Mouse (Mus musculus): ENCODE results near the gene Ptprm.
A peak's percentile ranks its signal among the peaks of the same experiment; 100 is the strongest.

Ptprm gene

DNA sequence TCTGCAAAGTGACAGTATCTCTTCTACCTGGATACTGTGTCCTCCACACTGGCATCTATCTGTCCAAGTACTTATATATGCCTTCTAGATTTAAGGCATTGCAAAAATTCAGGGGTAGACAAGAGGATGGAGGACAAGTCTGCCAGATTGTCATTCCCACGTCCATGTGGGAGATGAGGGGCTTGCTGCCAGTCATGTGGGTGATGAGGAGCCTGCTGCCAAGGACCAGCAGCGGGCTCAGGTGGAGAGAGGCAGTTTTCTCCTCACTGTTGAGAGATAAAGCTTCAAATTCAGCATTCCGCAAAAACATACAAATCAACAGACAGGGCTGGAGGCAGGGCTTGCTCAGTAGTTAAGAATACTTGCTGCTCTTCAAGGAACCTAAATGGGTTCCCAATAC is 66.8 kb downstream of the Ptprm start:
- no peak for DNase-seq (ENCODE audit: low spot score in 2 of 2)

DNA sequence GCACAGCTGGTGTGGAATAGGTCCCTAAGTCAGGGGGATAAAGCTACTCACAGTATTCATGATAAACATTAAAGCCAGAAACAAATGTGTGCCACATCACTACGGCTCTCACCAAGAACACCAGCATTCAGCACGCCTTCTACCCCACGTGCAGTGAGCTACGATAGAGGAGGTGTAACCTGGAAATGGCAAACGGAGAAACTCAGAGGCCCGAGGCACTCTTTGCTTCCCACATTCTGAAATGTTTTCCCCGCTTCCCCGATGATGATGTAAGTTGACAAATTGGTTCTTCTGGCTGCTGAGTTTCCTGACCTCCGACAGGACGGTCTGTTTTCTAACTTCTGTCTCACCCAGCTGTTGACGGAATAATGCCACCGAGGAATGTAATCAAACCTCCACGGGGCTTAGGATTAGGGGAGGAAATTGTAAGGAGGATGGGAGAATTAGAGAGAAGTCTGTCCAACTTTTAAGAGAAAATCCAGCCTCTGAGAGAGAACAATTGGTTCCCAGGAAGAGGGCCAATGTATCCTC is 72.6 kb downstream of the Ptprm start:
- no peak for DNase-seq (ENCODE audit: low spot score in 2 of 2)

DNA sequence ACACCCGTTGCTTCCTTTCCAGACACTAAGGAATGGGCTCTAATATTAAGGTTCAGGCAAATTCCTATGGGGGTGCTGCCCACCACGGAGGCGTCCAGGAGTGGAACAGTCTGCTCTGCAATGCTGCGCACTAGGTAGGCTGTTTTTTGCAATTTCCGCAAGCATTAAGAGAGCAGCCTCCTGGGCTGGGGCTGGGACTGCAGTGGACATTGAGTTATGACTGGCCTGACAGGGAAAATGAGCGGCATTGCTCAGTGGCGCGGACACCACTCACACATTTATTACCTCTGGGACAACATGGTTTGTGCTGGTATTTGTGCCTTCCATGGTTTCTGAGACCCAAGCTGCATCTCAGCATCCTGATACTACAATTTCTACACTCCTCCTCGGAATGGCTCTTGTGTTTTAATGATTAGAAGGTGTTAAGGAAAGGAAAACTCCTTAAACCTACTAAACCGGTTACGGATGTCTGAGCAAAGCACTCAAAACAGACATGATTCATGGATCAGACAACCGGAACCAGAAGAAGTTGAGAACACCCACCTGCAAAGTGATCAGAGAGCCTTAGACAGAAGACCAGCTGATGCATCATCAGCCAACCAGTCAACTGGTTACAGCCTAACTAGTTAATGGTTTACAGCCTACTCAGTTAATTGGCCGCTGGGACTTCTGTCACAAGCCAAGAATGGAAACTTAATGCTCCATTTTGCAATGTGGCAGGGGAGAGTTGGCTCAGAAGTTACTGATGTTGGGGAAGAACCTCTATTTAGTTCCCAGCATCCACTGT is 76.9 kb downstream of the Ptprm start:
- no peak for DNase-seq (ENCODE audit: low spot score in 2 of 2)

DNA sequence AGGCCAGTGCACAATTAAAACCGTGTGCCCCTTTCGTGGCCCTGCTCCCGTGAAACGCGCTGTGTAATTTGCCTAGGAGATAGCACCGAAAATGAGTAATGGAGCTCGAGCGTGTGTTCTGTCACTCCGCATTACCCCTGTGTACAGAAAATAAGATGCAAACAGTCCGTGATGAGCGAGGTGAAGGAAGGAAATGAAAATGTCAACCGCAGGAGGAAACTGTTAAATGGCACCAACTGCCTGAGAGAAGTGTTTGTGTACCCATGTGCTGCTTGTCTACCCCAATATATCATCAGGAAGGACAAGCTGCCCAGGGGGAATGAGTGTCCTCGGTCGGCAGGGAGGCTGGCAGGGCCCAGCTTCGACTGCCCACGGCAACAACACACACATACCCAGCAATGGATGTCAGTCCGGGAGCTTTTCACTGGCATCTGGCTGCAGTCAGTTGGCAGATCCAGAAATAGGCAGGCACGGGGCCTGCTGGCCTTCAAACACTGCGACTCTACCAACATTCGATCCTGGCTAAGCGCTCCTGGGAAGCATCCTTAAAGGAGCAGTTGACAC is 79.6 kb downstream of the Ptprm start:
- DNase-seq (ENCODE audit: low spot score in 2 of 2) = peak; percentile 28 to 57

DNA sequence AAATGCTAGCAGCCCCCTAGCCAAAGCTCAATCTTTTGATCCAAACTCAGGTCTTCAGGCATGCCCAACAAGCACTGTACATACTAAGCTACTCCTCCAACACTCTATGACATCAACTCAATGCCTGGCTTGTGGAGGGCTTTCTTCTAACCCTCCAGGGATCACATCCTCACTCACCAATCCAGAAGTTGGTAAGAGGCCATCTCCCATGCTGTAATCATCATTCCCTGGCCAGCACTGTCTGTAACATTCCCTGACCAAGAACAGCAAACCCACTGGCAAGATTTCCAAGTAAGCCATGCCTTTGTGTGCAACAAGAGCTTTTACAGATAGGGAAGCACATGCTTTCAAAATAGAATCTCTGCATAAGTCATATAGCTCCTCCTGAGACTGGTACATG is 81.3 kb downstream of the Ptprm start:
- DNase-seq (ENCODE audit: low spot score in 2 of 2) = no peak

DNA sequence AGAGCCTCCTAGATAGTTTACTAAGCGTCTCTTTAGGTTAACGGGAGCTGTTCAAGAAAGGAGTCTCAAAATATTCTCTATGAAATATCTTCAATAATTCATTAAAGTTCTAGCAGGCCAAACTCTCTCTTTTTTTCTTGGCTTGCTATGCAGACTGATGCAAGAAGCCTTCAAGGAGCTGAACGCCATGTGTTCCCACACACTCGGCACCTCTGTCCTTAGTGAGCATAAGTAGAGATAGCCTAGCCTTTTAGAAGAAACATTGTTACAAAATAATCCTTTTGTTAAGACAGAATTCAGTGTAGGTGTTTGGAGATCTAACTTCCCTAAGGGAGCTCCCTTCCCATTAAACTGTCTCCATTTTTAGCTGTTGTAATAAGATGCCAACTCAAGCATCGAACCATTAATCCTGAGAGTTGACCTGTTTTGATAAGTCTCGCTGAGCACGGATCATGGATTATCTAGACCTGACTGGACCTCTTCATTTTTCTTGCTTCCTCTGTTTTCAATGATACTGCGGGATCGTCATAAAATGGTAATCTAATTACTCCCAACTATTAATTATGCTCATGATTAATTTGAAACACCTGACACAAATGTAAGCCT is 85.7 kb downstream of the Ptprm start:
- DNase-seq (ENCODE audit: low spot score in 2 of 2) = no peak

DNA sequence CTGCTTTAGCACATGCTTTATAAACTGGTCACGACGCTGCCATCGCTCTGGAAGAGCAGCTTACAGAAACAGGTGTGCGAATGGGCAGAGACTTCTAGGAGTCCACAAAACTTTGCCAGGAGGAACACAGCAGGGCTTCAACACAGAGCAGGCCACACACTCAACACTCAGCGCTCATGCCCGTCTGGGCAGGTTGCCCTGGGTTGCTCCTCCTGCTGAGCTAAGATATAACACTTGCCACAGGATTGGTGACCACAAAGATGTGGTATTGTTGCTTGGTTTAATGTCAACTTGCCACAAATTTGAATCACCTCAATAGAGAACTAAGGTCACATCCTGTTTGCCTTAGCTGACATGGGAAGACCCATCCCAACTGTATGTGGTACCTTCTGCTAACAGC is 88.0 kb downstream of the Ptprm start:
- DNase-seq (ENCODE audit: low spot score in 2 of 2) = no peak

DNA sequence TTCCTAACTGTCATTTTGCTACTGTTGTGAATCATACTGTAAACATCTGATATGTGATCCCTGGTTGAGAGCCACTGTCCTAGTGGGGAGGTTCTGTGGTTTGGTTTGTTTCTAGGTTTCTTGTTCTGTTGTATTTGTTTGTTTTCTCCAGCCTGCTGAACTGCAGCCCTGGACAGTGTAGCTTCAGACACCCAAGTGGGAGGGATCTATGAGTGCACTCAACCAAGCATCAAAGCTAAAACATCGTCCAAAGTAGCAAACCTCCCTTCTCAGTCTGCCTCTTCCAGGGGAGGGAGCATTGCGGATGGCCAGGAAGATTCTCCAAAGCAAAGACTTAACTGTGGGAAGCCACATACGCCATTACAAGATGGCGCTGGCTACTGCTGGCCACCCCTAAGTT is 88.7 kb downstream of the Ptprm start:
- DNase-seq (ENCODE audit: low spot score in 2 of 2) = no peak

DNA sequence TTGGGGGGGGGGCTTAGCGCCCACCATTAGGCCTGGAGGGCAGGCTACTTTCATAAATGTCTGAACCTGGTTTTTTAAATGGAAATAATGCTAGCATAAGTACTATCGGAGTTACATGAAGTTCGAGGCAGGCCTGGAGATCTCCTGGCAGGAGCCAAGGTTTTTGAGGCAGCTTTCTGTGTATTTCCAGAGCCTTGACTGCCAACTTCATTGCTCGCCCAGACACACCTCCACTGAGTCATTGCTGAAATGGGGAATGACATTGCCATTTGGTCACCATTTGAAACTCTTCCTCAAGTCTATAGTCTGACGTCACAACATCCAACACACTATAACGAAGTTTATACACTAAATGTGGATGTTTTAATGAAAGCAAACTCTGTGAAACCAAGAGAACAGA is 89.5 kb downstream of the Ptprm start:
- DNase-seq (ENCODE audit: low spot score in 2 of 2) = no peak

DNA sequence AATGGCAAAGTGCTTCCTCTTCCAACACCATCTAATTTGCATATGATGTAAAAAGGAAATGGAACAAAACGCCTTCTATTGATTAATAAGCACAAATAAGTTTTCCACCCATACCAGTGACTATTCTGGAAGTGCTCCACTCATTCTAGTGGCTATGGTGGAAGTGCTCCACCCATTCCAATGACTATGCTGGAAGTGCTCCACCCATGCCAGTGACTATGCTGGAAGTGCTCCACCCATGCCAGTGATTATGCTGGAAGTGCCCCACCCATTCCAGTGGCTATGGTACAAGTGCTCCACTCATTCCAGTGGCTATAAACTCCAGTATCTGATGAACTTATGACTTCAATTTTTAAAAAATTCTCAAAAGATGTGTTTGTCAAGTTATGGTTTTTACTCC is 91.2 kb downstream of the Ptprm start:
- DNase-seq (ENCODE audit: low spot score in 2 of 2) = no peak

DNA sequence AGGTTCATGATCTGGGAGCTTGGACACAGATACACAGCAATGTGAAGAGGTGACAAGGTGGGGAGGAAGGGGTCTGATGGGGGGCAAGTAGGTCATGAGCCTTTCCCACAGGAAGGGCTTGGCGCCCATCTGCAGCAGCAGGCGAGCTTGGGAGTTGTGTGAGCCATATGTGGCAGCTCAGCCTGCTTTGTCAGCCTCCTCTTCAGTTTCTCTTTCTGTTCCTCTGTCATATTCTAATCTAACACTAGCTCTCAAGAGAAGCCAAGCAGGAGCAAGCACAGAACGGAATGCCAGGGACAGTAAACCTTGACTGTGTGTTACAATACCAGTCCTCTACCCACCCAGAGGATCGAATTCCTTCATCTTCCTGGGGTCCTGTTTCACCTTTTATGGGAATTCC is 94.2 kb downstream of the Ptprm start:
- peak; percentile 13 to 16 for DNase-seq (ENCODE audit: low spot score in 2 of 2)

DNA sequence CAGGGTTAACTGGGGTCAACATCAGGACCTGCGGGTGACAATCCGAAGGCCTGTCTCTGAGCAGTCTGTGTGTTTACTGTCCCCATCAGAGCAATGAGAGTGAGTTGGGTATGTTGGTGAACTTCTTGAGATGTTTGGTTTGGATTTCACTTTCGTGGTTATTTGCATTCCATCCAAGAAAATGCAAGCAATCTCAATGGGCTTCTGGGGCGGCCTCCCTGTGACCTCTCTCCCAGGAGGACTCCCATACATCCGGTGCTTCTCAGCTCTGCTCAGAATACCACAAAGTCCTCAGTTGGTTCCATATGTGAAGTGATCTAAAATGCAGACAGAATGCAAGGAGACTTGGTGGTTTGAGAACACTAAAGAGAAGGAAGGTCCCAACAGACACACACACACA is 96.5 kb downstream of the Ptprm start:
- no peak for DNase-seq (ENCODE audit: low spot score in 2 of 2)

DNA sequence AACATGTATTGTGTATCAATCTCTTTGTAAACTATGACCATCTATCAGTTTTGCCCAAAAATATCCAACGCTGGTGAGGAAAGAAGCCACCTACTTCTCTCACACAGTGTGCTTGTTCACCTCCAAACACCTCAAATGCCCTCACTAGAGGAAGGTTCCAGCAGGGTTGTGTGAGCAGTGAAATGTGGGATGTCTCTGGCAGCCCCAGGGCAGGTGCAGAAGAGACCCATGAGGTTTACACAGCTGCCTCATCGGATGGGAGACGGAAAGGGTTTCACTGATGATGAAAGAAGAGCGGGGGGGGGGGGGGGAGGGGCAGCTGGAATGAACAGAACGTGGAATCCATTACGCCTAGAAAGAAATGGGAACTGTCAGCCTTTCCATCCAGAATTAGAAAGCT is 98.1 kb downstream of the Ptprm start:
- no peak for DNase-seq (ENCODE audit: low spot score in 2 of 2)

DNA sequence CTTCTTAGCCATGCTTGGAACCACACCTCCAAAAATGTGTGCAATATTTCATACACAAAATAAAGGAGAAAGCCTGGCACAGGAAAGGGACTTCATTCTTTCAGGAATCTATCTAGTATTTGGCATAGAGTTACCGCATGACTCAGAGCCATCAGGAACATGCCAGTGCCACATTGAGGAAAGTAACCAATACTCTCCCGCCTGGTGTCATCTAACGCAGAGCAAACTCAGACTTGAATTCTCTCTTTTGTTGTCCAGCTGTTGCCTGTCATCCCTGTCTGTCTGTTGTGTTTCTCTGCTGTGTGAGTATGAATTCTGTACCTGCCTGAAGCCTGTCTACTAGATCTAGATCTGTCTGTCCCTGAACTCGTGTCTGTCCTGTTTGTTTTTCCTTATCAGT is 100.8 kb downstream of the Ptprm start:
- DNase-seq (ENCODE audit: low spot score in 2 of 2) = no peak

DNA sequence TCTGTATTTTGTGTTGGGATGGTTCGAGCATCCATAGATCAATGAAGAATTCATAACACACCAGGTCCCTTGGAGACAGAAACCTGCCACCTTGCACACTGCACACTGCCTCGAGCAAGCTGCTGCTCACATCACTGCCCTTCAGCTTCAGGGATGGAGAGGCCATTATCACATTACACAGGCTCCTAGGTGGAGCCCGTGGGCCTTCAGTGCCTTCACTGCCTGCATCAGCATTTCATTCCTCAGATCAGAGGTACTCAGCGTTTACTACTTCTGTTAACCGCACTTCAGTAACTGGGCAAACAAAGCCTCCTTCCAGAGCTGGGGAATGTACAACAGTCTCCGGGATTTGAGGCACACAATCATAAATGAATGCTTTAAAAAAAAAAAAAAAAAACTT is 101.3 kb downstream of the Ptprm start:
- no peak for DNase-seq (ENCODE audit: low spot score in 2 of 2)

DNA sequence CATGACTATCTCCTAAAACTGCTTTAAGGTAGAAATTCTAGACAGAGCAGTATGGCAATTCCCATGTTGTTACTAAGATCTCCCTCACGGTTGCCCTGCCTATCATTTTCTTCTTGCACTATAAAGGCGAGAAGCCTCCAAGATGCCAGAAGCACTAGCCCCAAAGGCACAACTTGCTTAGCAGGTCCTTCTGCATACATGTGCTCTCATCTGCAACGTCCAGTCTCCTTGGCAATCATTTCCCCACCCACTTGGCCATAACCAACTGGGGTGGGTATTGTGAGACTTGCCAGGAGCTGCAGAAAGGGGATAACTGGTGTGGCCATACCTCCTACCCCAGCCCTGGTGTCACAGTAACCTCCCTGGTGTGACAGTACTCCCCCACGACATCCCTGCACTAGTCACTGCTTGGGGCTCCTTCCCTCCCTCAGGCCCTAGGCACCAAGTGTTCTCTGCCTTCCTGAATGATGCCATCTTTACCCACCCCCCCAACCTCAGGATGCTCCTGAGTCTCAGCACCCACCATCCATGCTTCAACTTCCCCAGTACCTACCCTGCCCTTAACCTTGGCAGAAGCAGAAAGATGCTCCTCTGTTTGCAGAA is 108.9 kb downstream of the Ptprm start:
- DNase-seq (ENCODE audit: low spot score in 2 of 2) = no peak

DNA sequence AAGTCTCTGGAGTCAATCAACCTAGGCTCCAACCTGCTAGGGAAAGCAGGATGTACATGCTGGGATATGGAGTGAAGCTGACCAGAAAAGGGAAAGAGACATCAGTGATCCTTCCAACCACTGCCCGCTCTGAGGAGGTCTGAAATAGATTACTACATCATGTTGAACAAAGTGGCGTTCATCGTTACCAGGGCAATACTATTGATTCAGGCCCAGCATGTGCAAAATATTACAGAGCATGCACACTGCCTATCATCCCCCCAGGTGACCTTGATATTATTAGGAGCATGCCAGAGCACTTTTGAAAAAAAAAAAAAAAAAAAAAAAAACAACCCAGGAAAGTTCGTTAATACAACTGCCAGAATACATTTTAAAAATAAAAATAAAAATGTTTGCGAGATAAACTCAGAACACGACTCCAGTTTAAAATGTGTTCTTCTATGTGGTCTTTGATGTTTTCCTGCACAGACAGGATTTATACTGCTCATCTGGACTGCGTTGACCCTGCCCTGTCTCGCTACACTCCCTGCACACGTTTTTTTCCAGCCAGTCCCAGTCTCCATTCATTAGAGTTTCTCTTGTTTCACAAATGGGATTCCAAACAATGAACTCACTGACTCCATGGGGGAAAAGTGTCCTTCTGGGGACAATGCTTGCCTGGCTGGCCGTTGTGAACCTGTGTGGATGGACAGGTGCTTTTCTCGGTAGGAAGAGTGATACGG is 111.3 kb downstream of the Ptprm start:
- DNase-seq (ENCODE audit: low spot score in 2 of 2) = no peak

DNA sequence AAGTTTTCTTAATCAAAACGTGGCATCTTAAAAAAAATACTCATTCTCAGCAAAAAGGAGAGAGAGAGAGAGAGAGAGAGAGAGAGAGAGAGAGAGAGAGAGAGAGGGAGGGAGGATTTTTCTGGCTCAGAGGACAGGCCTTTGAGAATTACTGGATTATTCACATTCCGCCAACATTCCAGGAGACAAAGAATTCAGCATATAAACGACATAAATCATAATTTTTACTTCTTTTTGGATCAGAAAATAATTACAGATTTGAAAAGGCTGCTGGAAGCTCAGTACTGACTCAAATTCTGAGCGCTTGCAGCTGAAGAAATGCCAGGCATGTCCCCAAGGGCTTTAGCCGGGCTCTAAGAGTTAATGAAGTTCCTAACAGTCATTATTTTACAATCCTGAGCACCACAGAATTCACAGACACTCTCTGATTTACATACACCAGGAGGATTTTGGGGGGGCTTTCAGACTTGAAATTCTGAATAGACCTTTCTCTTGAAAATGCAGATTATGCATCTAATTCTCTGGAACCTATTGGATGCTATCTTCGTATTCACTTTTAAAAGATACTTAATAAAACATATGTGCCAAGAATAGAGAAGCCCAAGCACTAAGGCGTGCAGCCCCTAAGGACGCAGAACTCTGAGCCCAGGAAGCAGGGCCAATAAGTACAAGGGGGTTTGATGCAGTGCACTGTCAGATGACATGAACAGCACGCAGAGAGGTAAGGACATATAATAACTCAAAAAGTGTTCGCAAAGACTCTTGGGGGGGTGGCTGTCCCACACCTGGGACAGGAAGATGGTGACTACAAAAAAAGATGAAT is 112.1 kb downstream of the Ptprm start:
- no peak for DNase-seq (ENCODE audit: low spot score in 2 of 2)

DNA sequence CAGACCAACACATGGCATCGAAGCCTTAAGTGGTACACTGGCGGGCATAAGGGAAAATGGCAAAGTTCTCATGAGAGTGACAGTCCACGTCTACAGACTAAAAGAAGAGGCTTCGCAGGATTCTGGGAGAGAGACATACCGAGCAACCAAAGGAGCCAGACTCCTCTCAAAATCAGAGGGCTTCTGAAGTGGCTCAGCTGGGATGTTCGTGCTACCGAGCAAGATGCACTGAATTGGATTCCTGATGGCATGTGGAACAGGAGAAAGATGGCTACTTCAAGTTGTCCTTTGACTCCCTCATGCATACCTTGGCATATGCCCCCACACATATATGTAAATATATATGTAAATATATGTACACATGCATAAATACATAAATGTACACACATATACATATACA is 115.4 kb downstream of the Ptprm start:
- no peak for DNase-seq (ENCODE audit: low spot score in 2 of 2)

DNA sequence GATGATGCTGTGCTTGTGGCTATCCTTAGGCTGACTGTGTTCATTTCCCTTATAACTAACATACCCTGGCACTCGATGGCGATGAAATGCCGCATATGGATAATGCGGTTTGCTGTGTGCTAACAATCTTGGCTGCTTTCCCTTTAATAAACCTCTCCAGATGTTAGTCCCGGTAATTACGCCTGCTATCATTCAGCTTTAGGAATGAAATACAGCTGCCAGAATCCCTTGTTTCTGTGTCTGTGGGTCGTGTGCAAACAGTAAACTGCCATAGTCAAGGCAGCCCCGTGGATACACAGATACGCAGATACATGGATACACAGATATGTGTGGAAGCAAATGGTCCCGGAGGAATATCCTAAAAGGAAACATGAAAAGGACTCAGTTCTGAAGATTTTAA is 116.8 kb downstream of the Ptprm start:
- no peak for DNase-seq (ENCODE audit: low spot score in 2 of 2)

DNA sequence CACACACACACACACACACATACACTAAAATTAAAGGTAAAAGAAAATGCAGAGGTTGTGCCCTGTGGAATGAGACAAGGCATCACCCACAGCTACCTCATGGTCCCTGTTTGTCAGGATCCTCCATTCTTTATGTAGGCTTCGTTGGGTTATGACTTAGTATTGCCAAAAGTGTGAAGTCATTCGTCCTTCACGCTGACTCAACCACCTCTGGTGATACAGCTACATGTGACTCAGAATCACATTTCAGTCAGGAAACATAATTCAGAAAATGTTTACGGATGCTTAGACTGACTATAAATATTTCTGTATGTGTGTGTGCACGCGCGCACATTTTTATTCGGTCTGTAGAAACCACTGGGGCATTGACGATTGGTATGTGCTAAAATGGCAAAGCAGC is 121.2 kb downstream of the Ptprm start:
- no peak for DNase-seq (ENCODE audit: low spot score in 2 of 2)
